Mouse (Mus musculus) C2C12 (cell line): ENCODE data around the gene Fermt2.

ENCODE experiments used
- CEBPB ChIP-seq: IDR thresholded peaks from one replicate; pipeline ENCODE4 v1.6.1; 2011; ENCODE audit warnings: low read depth, mild to moderate bottlenecking, control low read depth, moderate library complexity
- CTCF ChIP-seq: IDR thresholded peaks from one replicate; pipeline ENCODE4 v1.5.1; 2011; ENCODE audit not compliant: control insufficient read depth, insufficient read depth, insufficient read length
- MAX ChIP-seq: IDR thresholded peaks from one replicate; pipeline ENCODE4 v1.6.1; 2011; ENCODE audit warnings: mild to moderate bottlenecking, control low read depth

- TF ChIP-seq CTCF: no peak
- TF ChIP-seq MAX: no peak
- no peak for TF ChIP-seq CEBPB
These were observed 78.8 kb downstream of the Fermt2 start for GRCm38 (mm10) chr14:45451090-45451489.
